Mouse (Mus musculus) midbrain, embryonic 16.5 days (tissue): ENCODE data around the gene 9130023H24Rik. TPM values are rescaled to one million over a fixed set of nuclear protein-coding genes. Genes with fewer than 3 reads are reported as not detected.
A peak's percentile ranks its signal among the peaks of the same experiment; 100 is the strongest.

ENCODE experiments used
- ATAC-seq: fragments of 200-750 bp; cut with Nextera tagmentation; 2 replicates; pipeline ENCODE4 v1.8.0; 2017; ENCODE audit warnings: moderate TSS enrichment
- H3K27ac ChIP-seq: fragments of 300-500 bp; sonication (generic); 2 replicates; pipeline ENCODE4 v1.5.1; 2014; ENCODE audit warnings: mild to moderate bottlenecking, low read length, mixed read lengths
- H3K27me3 ChIP-seq: fragments of 300-500 bp; sonication (generic); 2 replicates; pipeline ENCODE4 v1.6.1; 2014; ENCODE audit warnings: low read depth, low read length, mixed read lengths; ENCODE audit not compliant: control insufficient read depth, insufficient read depth
- H3K36me3 ChIP-seq: fragments of 300-500 bp; sonication (generic); 2 replicates; pipeline ENCODE4 v1.6.1; 2014; ENCODE audit warnings: mild to moderate bottlenecking, low read length, moderate library complexity, mixed read lengths; ENCODE audit not compliant: control insufficient read depth, insufficient read depth
- H3K4me1 ChIP-seq: fragments of 300-500 bp; sonication (generic); 2 replicates; pipeline ENCODE4 v1.6.1; 2014; ENCODE audit warnings: mild to moderate bottlenecking, low read length, mixed read lengths; ENCODE audit not compliant: control insufficient read depth, insufficient read depth
- H3K4me2 ChIP-seq: fragments of 300-500 bp; sonication (generic); 2 replicates; pipeline ENCODE4 v1.6.1; 2014; ENCODE audit warnings: mild to moderate bottlenecking, low read length, mixed read lengths
- H3K4me3 ChIP-seq: fragments of 300-500 bp; sonication (generic); 2 replicates; pipeline ENCODE4 v1.5.1; 2014; ENCODE audit warnings: low read depth, mild to moderate bottlenecking, low read length, moderate library complexity, mixed read lengths
- H3K9ac ChIP-seq: fragments of 300-500 bp; sonication (generic); 2 replicates; pipeline ENCODE4 v1.6.1; 2014; ENCODE audit warnings: low read depth, low read length, mixed read lengths
- H3K9me3 ChIP-seq: fragments of 300-500 bp; sonication (generic); replicated peaks from 2 replicates; pipeline ENCODE4 v1.6.1; 2014; ENCODE audit warnings: mild to moderate bottlenecking, low read length, mixed read lengths; ENCODE audit not compliant: control insufficient read depth, poor library complexity, severe bottlenecking
- WGBS: fragments of 180-500 bp; shearing (Covaris S2); extraction: QIAGEN DNeasy Blood & Tissue Kit; methylation state at CpG from one replicate; pipeline ENCODE4 v1.1.7; 2014; 5-methylcytosine and 5-hydroxymethylcytosine counted together
- polyA plus RNA-seq: library from polyadenylated mRNA; unstranded; fragments of >200 nt; fragmentation: Nextera tagmentation; extraction: Ambion mirVana; gene quantifications from 2 replicates; pipeline ENCODE4 v1.2.1, GENCODE M21; 2015

The 9130023H24Rik gene
- polyA plus RNA-seq, 1 experiment from 2014 or later: 6.8 TPM

DNA sequence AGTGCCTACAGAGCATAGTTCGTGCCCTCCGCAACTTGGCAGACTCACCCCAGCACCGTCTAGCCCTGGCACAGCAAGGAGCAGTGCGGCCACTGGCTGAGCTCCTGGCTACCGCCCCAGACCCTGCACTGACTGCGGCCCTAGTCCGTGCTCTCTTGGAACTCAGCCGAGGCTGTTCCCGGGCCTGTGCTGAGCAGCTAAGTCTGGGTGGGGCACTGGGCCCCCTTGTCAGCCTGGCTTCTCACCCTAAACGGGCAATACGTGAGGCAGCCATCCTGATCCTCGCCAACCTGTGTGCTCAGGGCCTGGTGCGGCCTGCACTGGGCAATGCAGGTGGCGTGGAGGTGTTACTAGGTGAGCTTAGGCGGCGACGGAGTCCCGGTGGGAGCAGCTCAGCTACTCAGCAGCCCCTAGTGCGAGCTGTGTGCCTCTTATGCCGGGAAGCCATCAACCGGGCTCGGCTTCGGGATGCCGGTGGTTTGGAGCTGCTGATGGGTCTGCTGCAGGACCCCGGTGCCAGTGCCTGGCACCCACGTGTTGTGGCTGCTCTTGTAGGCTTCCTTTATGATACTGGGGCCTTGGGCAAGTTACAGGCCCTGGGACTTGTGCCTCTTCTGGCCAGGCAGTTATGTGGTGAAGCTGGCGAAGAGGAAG is 2.4 kb upstream of the 9130023H24Rik start:
- no peak overlapping the region for H3K4me2 ChIP-seq
- no peak overlapping the region for H3K27ac ChIP-seq
- H3K36me3 ChIP-seq: peaks cover 20% of the 10 kb centered on the region
- H3K9ac ChIP-seq: no peak overlapping the region
- WGBS: 96% methylated on average over 27 of the region's 27 CpGs
- no peaks in the 10 kb centered on the region for H3K9me3 ChIP-seq
- no peak overlapping the region for H3K4me3 ChIP-seq
- no peak for ATAC-seq
- H3K4me1 ChIP-seq: peaks cover 13% of the 10 kb centered on the region
- H3K27me3 ChIP-seq: no peaks in the 10 kb centered on the region

DNA sequence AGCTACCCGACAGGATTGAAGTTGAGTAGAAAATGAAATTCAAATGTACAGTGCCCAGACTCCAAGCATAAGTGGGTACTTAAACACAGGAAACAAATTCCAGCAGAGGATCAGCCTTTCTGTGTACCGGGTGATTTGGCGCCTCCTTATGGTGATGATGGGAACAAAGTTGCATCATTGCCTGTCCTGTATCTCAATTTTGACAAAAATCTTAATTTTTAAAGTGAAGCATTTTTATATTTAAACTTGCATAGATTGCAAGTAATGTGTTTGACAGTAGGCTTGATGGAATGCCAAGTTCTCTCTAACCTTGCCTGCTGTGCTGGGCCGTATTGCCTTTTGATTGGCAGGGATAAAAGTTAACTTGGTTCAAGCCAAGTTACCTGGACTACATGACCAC is 1.2 kb upstream of the 9130023H24Rik start:
- 18% methylated on average over 4 of the region's 4 CpGs for WGBS
- Histone ChIP-seq H3K27me3 (no peaks in the 10 kb centered on the region), H3K9ac (no peak overlapping the region), H3K27ac (peak overlapping the region; percentile 99; the same call in 1 of the 2 replicates), H3K4me1 (peaks cover 13% of the 10 kb centered on the region), H3K36me3 (peaks cover 11% of the 10 kb centered on the region; the same call in 1 of the 2 replicates), H3K4me3 (peak overlapping the region; percentile 48), H3K4me2 (peak overlapping the region; percentile 66), H3K9me3 (no peaks in the 10 kb centered on the region)
- ATAC-seq: no peak

DNA sequence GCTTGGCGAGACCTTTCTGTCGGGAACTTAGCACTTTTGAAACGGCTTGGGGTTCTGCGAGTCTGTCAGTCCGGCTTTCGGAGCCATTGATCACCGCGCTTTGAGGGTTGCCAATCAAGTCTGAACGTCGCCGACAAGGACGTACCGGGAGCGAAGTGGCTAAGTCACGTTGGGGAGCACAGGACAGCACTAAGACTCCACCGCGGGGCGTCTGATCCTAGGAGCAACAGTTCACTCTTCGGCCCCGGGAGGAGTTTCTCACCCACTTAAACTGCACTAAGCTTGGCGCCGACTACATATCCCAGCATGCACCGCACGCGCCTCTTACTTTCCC is 271 bp downstream of the 9130023H24Rik start:
- peak overlapping the region; percentile 72 for H3K4me2 ChIP-seq
- peak overlapping the region; percentile 60 for H3K9ac ChIP-seq
- no peaks in the 10 kb centered on the region for H3K27me3 ChIP-seq
- H3K4me1 ChIP-seq: peaks cover 13% of the 10 kb centered on the region
- peak overlapping the region; percentile 48 for H3K4me3 ChIP-seq
- WGBS: under 1% methylated on average over 25 of the region's 25 CpGs
- peaks cover 9% of the 10 kb centered on the region; the same call in 1 of the 2 replicates for H3K36me3 ChIP-seq
- no peaks in the 10 kb centered on the region for H3K9me3 ChIP-seq
- peak overlapping the region; percentile 99 for H3K27ac ChIP-seq
- no peak for ATAC-seq

DNA sequence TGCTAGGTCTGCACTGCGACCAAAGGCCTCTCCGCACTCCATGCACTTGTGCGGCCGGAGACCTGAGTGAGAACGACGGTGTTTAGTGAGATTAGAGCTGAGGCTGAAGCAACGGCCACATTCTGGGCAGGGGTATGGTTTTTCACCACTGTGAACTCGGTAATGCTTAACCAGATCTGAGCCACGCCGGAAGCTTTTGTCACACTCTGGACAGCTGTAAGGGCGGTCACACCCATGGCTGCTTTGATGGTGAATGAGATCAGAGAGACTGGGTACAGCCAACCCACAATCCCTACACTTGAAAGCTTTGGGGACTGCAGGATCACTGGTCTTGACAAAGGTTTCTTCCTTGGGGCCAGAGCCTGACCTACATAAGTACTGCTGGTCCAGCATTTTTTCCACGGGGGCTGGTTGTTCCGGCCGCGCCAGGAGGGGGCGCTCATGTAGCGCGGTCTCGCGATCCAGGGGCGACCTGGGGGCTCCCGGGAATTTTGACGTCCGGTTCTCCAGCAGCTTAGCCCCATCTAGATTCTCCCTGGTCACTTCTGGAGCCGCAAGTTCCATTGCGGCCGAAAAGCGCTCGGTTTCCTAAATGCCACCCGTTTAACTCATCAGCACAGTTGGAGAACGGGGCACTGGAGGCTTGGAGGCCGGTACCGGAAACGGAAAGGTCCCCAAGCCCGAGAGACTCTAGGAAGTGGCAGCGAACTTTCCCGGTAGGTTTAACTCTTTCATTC is 807 bp downstream of the 9130023H24Rik start, which contains the start of gene Armc5:
Gene Armc5, plus strand, starts transcription at position 487 of the 737 bp plus-strand sequence.
- peak; percentile 14; the same call in 1 of the 2 replicates for ATAC-seq
- 23% methylated on average over 37 of the region's 37 CpGs for WGBS
- peaks cover 6% of the 10 kb centered on the region; the same call in 1 of the 2 replicates for H3K36me3 ChIP-seq

DNA sequence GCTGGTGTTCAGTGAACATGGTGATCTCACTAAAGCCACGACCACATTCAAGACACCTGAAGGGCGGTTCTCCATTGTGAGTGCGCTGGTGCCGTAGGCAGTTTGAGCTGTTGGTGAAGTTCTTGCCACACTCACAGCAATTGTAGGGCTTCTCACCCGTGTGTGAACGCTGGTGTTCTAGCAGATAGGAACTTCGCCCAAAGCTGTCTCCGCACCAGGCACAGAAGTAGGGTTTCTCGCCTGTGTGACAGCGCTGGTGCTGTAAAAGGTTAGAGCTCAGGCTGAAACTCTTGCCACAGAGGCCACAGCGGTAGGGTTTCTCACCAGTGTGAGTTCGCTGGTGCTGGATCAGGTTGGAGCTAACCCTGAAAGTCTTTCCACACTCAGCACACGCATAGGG is 1.4 kb downstream of the 9130023H24Rik start:
- H3K4me3 ChIP-seq: no peak overlapping the region
- H3K4me2 ChIP-seq: no peak overlapping the region
- WGBS: 95% methylated on average over 13 of the region's 13 CpGs
- no peaks in the 10 kb centered on the region for H3K27me3 ChIP-seq
- peaks cover 13% of the 10 kb centered on the region for H3K4me1 ChIP-seq
- no peak overlapping the region; the same call in 1 of the 2 replicates for H3K9ac ChIP-seq
- no peaks in the 10 kb centered on the region for H3K9me3 ChIP-seq
- no peak for ATAC-seq
- H3K27ac ChIP-seq: peak overlapping the region; percentile 99
- peaks cover 6% of the 10 kb centered on the region; the same call in 1 of the 2 replicates for H3K36me3 ChIP-seq

More for the DNA sequence above, 807 bp downstream of the 9130023H24Rik start, which contains the start of gene Armc5:
- Histone ChIP-seq H3K9me3 (no peaks in the 10 kb centered on the region), H3K4me2 (peak within 1 kb of the TSS; percentile 72), H3K27ac (peak within 1 kb of the TSS; percentile 99), H3K4me1 (peaks cover 13% of the 10 kb centered on the region), H3K4me3 (peak within 1 kb of the TSS; percentile 48), H3K27me3 (no peaks in the 10 kb centered on the region), H3K9ac (peak within 1 kb of the TSS; percentile 86)

DNA sequence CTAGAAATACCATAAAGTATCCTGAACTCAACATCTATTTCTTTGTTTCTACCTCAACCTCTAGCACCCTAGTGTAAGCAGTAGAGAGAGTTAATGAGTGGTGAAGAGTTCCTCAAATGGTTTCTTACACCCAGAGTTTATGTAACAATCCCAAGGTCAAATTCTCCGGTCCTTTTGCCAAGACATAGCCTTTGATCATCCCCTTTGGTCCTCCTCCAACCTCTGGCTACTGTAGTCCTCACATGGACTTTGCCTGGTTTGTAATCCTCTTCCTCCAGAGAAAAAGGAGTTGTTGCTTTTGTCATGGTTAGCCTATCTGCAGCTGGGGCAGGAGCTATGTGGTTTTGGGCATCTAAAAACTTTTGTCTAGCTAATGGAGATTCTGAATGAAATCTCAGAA is 2.4 kb downstream of the 9130023H24Rik start:
- Histone ChIP-seq H3K27me3 (no peaks in the 10 kb centered on the region), H3K9me3 (no peaks in the 10 kb centered on the region), H3K36me3 (peaks cover 4% of the 10 kb centered on the region; the same call in 1 of the 2 replicates), H3K4me3 (no peak overlapping the region), H3K4me2 (no peak overlapping the region), H3K27ac (no peak overlapping the region), H3K9ac (no peak overlapping the region), H3K4me1 (peaks cover 13% of the 10 kb centered on the region)
- no peak for ATAC-seq
- 86% methylated on average over 1 of the region's 1 CpGs for WGBS

DNA sequence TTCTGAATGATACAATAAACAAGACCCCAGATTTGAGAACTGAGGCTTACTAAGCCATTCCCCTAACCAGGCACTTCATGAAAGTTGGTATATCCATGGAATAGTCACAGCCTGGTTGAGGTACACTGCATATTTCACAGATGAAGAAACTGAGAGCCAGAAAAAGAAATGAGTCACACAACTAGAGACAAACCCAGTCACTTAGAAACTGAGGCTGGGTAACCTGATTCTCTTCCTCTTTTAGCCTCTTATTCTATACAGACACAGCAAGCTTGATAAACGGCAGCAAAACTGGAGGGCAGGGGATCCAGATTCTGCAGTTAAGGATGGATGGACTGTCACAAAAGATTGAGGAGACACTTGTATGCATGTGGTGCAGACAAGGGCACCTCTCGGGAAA is 3.0 kb downstream of the 9130023H24Rik start:
- Histone ChIP-seq H3K9ac (no peak overlapping the region), H3K36me3 (no peaks in the 10 kb centered on the region), H3K4me1 (peaks cover 13% of the 10 kb centered on the region), H3K27me3 (no peaks in the 10 kb centered on the region), H3K27ac (no peak overlapping the region), H3K4me2 (no peak overlapping the region), H3K4me3 (no peak overlapping the region), H3K9me3 (no peaks in the 10 kb centered on the region)
- no peak for ATAC-seq
- 84% methylated on average over 2 of the region's 2 CpGs for WGBS

DNA sequence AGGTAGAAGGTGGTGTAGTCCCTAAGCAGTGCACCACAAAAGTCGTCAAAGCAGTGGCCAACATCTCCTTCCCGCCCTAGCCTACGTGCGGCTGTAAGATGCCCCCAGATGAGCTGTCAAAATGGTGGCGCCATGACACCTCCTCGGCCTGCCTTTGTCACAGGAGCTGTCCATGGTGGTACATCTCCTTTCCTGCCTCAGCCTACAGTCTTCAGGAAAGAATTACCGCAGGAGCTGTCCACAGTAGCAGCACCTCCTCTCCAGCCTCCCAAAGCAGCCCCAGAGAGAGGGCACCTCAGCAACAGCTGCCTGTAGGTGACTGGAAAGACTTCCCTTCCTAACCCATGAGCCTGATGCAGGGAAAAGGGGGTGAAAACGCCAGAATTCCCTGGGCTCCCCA is 6.1 kb downstream of the 9130023H24Rik start:
- no peak overlapping the region for H3K4me2 ChIP-seq
- ATAC-seq: no peak
- no peaks in the 10 kb centered on the region for H3K36me3 ChIP-seq
- 50% methylated on average over 8 of the region's 8 CpGs for WGBS
- no peaks in the 10 kb centered on the region for H3K27me3 ChIP-seq
- H3K27ac ChIP-seq: no peak overlapping the region
- no peak overlapping the region for H3K4me3 ChIP-seq
- H3K9ac ChIP-seq: no peak overlapping the region
- H3K9me3 ChIP-seq: no peaks in the 10 kb centered on the region
- peaks cover 1% of the 10 kb centered on the region; the same call in 1 of the 2 replicates for H3K4me1 ChIP-seq

DNA sequence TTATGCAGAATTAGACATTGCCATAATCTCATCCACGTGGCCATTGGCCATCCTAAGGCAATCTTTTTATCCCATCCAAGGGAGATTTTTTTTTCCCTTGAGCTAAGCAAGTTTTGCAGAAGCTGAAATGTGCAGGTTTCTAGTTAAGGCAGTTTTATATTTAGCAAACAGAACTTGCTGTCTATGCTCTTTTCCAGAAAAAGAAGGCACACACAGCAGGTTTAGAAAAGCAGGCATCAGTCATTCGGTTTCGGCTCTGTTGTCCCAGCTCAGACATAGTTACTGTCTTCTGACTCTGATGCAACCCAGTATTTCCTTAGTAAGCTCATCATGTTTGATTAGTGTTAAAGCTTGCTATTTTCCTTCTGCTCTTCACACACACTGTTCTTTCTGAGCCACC is 16.9 kb downstream of the 9130023H24Rik start:
- no peaks in the 10 kb centered on the region for H3K9me3 ChIP-seq
- no peak for ATAC-seq
- no peaks in the 10 kb centered on the region for H3K36me3 ChIP-seq
- H3K4me3 ChIP-seq: no peak overlapping the region
- no peaks in the 10 kb centered on the region for H3K27me3 ChIP-seq
- H3K4me1 ChIP-seq: no peaks in the 10 kb centered on the region
- no peak overlapping the region for H3K4me2 ChIP-seq
- WGBS: 84% methylated on average over 3 of the region's 3 CpGs
- H3K9ac ChIP-seq: no peak overlapping the region
- no peak overlapping the region for H3K27ac ChIP-seq
